Mouse (Mus musculus) ES-E14 (cell line): Measurements from ENCODE around the gene Spata22.

ENCODE experiments used
- CHD2 ChIP-seq: IDR thresholded peaks from 2 replicates; pipeline ENCODE4 v1.6.1; 2014; ENCODE audit warnings: mild to moderate bottlenecking, low read depth, low read length, inconsistent platforms
- MAFK ChIP-seq: IDR thresholded peaks from 2 replicates; pipeline ENCODE4 v1.6.1; 2014; ENCODE audit warnings: mild to moderate bottlenecking, low read depth, low read length, inconsistent platforms; ENCODE audit not compliant: insufficient read depth

DNA sequence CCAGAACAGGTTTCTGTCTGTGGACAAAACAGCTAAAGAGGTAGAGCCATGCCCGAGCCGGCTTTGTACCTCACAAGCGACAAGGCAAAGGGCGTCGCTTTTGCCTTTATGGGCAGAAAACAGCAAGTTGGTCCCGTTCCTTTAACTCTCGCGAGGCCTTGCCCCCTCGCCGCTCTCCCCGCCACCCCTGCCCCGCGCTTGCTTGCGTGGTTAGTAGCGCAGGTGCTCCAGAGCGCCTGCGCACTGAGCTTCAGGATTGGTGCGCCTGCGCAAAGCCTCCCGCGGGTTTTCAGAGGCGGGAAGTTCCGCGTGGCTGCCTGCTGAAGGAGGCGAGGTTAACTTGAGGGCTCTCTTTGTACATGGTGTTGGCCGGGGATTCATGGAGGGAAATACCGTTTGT, at the start of gene Spata22, which contains the start of the genes Aspa and Gm49340:
- TF ChIP-seq CHD2 (peak; percentile 85), MAFK (no peak)
